Mouse (Mus musculus) intestine, embryonic 16.5 days (tissue): ENCODE results near the gene Zfp60. TPM values are rescaled to one million over a fixed set of nuclear protein-coding genes. Genes with fewer than 3 reads are reported as not detected.

ENCODE experiments used
- ATAC-seq: fragments of 200-750 bp; cut with Nextera tagmentation; 2 replicates; pipeline ENCODE4 v1.8.0; 2017; ENCODE audit warnings: moderate TSS enrichment, moderate library complexity
- H3K27ac ChIP-seq: fragments of 300-500 bp; sonication (generic); 2 replicates; pipeline ENCODE4 v1.5.1; 2014; ENCODE audit warnings: mild to moderate bottlenecking, low read length
- H3K27me3 ChIP-seq: fragments of 300-500 bp; sonication (generic); replicated peaks from 2 replicates; pipeline ENCODE4 v1.6.1; 2014; ENCODE audit warnings: low read length, control low read depth, mixed read lengths; ENCODE audit not compliant: control insufficient read depth, insufficient read depth
- H3K36me3 ChIP-seq: fragments of 300-500 bp; sonication (generic); 2 replicates; pipeline ENCODE4 v1.6.1; 2014; ENCODE audit warnings: low read length, control low read depth; ENCODE audit not compliant: control insufficient read depth, insufficient read depth
- H3K4me1 ChIP-seq: fragments of 300-500 bp; sonication (generic); 2 replicates; pipeline ENCODE4 v1.6.1; 2014; ENCODE audit warnings: low read length, control low read depth, mixed read lengths; ENCODE audit not compliant: control insufficient read depth, insufficient read depth
- H3K4me2 ChIP-seq: fragments of 300-500 bp; sonication (generic); 2 replicates; pipeline ENCODE4 v1.6.1; 2014; ENCODE audit warnings: low read depth, low read length, control low read depth
- H3K4me3 ChIP-seq: fragments of 300-500 bp; sonication (generic); 2 replicates; pipeline ENCODE4 v1.5.1; 2014; ENCODE audit warnings: mild to moderate bottlenecking, low read length
- H3K9ac ChIP-seq: fragments of 300-500 bp; sonication (generic); 2 replicates; pipeline ENCODE4 v1.6.1; 2014; ENCODE audit warnings: low read depth, low read length
- H3K9me3 ChIP-seq: fragments of 300-500 bp; sonication (generic); 2 replicates; pipeline ENCODE4 v1.6.1; 2016; ENCODE audit warnings: low read length, control low read depth; ENCODE audit not compliant: control insufficient read depth
- WGBS: fragments of 180-500 bp; shearing (Covaris S2); extraction: QIAGEN DNeasy Blood & Tissue Kit; methylation state at CpG from one replicate; pipeline ENCODE4 v1.1.7; 2014; 5-methylcytosine and 5-hydroxymethylcytosine counted together
- polyA plus RNA-seq: library from polyadenylated mRNA; unstranded; fragments of >200 nt; fragmentation: Nextera tagmentation; extraction: Ambion mirVana; gene quantifications from 2 replicates; pipeline ENCODE4 v1.2.1, GENCODE M21; 2015

Zfp60 gene
- polyA plus RNA-seq, 1 experiment from 2014 or later = 18.3 TPM

DNA sequence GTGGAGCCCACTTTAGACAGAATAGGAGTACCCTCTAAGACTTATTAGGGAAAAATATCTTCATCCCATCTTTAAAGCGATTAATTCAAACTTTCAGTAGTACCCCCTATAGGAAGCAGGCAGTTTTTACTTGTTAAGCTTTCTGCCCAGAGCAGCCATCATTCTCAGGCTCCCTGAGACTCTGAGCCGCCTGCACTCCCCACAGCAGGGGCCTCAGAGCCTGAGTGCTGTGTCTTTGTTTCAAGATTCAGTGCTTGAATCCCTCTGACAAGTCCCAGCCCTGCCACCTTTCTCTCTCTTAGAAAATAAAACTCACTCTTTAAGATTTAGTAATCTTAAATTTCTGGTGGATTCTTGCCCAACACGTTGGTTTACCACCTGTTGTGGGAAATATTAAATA is 34.5 kb upstream of the Zfp60 start:
- no peaks in the 10 kb centered on the region for H3K9me3 ChIP-seq
- H3K4me1 ChIP-seq = no peaks in the 10 kb centered on the region
- no peak overlapping the region for H3K27ac ChIP-seq
- no peak overlapping the region for H3K4me2 ChIP-seq
- no peak for ATAC-seq
- H3K36me3 ChIP-seq = no peaks in the 10 kb centered on the region
- H3K27me3 ChIP-seq = no peaks in the 10 kb centered on the region
- H3K9ac ChIP-seq = no peak overlapping the region
- H3K4me3 ChIP-seq = no peak overlapping the region
- WGBS = 48% methylated on average over 3 of the region's 3 CpGs

- Histone ChIP-seq H3K36me3 (no peaks in the 10 kb centered on the region), H3K9ac (no peak overlapping the region), H3K4me1 (no peaks in the 10 kb centered on the region), H3K9me3 (peaks cover 3% of the 10 kb centered on the region; the same call in 1 of the 2 replicates), H3K4me2 (no peak overlapping the region), H3K27me3 (no peaks in the 10 kb centered on the region), H3K27ac (no peak overlapping the region), H3K4me3 (no peak overlapping the region)
- ATAC-seq = no peak
- 82% methylated on average over 7 of the region's 7 CpGs for WGBS
Observed at GRCm38 (mm10) chr7:27710402-27710801, 20.8 kb upstream of the Zfp60 start.

DNA sequence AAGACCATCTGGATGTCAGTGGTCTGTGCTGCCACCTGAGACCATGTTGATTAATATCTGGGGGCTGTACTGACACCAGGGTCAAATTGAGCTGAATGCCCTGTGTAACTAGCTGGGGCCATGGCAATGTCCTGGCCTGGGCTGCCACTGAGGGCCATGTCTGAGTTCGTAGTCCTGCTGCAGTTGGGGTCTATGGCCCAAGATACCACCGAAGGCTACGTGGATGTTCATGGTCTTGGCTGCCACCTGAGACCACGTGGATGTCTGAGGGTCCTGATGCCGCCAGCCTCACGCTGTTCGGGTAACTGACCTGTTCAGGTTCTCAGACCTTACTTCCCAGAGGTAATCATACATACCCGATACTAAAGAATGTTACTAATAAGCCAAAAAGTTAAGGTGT is 9.2 kb upstream of the Zfp60 start:
- Histone ChIP-seq H3K9me3 (no peaks in the 10 kb centered on the region), H3K27me3 (no peaks in the 10 kb centered on the region), H3K4me1 (no peaks in the 10 kb centered on the region), H3K4me2 (no peak overlapping the region), H3K9ac (no peak overlapping the region), H3K36me3 (no peaks in the 10 kb centered on the region), H3K27ac (no peak overlapping the region), H3K4me3 (no peak overlapping the region)
- WGBS = 93% methylated on average over 8 of the region's 8 CpGs
- no peak for ATAC-seq

DNA sequence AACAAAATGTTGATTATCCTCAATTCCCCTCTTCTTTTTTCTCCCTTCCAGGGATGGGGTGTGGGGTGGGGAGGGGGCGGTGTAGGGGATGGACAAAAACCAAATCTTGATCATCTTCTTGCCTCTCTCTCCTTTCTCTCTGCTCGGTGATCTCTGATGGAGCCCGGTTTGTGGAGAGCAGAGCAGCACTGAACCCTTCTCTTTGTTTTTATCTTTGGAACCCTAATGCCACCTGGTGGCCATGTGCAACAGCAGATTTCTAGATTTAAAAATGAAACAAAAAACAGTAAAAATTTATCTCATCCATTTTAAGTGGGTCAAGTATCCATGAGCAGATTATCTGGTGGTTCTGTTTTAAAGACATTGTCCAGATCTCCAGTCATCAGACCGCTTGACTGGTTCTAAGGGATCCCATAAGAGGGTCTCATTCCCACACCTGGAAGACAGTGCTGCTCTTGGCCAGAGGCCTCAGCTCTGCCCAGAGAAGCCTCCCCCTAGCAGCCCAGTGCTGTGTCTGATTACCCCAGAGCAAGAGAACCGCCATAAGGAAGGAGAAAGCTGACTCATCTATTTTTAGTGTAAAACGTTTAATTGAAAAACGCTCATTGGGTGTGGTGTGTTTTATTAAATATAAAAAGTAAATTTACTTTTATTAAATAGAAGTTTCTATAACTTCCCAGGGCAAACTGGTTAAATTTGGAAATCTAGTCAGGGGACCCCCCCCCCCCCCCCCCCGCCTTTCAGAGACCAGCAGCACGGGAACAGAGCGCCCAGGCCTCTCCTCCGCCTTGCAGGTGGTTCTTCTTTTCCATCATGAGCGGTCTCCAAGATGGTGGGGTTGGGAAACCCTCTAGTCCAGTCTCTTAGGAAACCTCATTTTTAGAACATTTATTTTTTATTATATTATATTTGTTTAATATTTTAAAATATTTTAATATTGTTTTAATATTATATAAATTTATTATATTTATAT is 5.3 kb upstream of the Zfp60 start:
- H3K4me2 ChIP-seq = no peak overlapping the region
- no peaks in the 10 kb centered on the region for H3K9me3 ChIP-seq
- no peaks in the 10 kb centered on the region for H3K4me1 ChIP-seq
- H3K36me3 ChIP-seq = no peaks in the 10 kb centered on the region
- H3K27me3 ChIP-seq = no peaks in the 10 kb centered on the region
- WGBS = 39% methylated on average over 12 of the region's 12 CpGs
- H3K4me3 ChIP-seq = no peak overlapping the region
- ATAC-seq = peak; percentile 79
- no peak overlapping the region for H3K9ac ChIP-seq
- H3K27ac ChIP-seq = no peak overlapping the region

- Histone ChIP-seq H3K27me3 (no peaks in the 10 kb centered on the region), H3K9me3 (no peaks in the 10 kb centered on the region), H3K36me3 (no peaks in the 10 kb centered on the region), H3K9ac (no peak overlapping the region), H3K4me1 (peaks cover 2% of the 10 kb centered on the region; the same call in 1 of the 2 replicates), H3K4me2 (no peak overlapping the region), H3K4me3 (no peak overlapping the region), H3K27ac (no peak overlapping the region)
- no peak for ATAC-seq
- WGBS = 61% methylated on average over 2 of the region's 2 CpGs
Observed at GRCm38 (mm10) chr7:27727471-27727870, 3.7 kb upstream of the Zfp60 start.

DNA sequence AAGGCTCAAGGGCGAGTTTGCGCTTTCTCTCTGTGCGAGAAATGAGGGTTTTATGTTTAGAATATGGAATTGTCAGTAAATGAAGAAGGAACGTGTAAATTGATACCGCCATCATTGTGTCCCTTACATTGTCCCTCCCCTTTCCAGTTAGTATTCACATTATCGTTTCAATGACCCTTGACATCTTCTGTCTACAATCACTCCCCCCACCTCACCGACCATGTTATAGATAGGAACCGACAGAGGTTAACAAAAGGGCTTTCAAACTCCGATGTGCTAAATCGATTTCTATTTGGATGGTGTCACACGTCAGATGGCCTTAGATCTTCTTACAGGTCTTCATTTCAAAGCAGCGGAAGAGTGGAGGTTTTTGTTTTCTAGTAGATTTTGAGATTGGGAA is 757 bp downstream of the Zfp60 start:
- Histone ChIP-seq H3K4me1 (peaks cover 7% of the 10 kb centered on the region; the same call in 1 of the 2 replicates), H3K27ac (peak overlapping the region; percentile 94), H3K9ac (peak overlapping the region; percentile 84), H3K9me3 (no peaks in the 10 kb centered on the region), H3K4me3 (peak overlapping the region; percentile 80), H3K27me3 (no peaks in the 10 kb centered on the region), H3K36me3 (no peaks in the 10 kb centered on the region), H3K4me2 (peak overlapping the region; percentile 84)
- WGBS = 5% methylated on average over 12 of the region's 12 CpGs
- ATAC-seq = no peak

DNA sequence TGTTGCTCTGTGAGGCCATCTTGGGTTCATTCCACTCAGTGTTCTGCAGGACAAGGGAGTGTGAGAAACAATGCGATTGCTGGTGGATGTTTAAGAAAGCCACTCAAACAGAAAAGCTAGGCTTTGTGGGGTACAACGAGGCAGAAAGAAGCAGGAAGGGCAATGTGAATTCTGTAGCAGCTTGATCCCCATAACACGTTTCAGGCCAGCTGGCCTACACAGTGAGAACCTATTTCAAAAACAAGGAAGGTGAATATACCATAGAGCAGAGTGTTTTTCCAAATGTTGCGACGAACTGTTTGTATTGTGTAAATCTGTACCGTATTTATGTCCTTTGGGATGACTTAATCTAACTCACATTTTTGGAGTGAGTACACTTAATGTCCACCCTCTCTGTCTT is 1.3 kb downstream of the Zfp60 start:
- no peak overlapping the region for H3K27ac ChIP-seq

GRCm38 (mm10) chr7:27735457-27735856 is 4.3 kb downstream of the Zfp60 start:
- WGBS = 69% methylated on average over 5 of the region's 5 CpGs
- Histone ChIP-seq H3K4me2 (no peak overlapping the region), H3K27ac (no peak overlapping the region), H3K9ac (no peak overlapping the region), H3K4me1 (peaks cover 7% of the 10 kb centered on the region; the same call in 1 of the 2 replicates), H3K4me3 (no peak overlapping the region), H3K27me3 (no peaks in the 10 kb centered on the region), H3K36me3 (peaks cover 13% of the 10 kb centered on the region), H3K9me3 (no peaks in the 10 kb centered on the region)
- no peak for ATAC-seq

More for the DNA sequence above, 1.3 kb downstream of the Zfp60 start:
- Histone ChIP-seq H3K27me3 (no peaks in the 10 kb centered on the region), H3K9me3 (no peaks in the 10 kb centered on the region), H3K4me2 (peak overlapping the region; percentile 84), H3K36me3 (no peaks in the 10 kb centered on the region), H3K4me3 (peak overlapping the region; percentile 80), H3K9ac (peak overlapping the region; percentile 84), H3K4me1 (peaks cover 7% of the 10 kb centered on the region; the same call in 1 of the 2 replicates)
- WGBS = 80% methylated on average over 6 of the region's 6 CpGs
- ATAC-seq = no peak

DNA sequence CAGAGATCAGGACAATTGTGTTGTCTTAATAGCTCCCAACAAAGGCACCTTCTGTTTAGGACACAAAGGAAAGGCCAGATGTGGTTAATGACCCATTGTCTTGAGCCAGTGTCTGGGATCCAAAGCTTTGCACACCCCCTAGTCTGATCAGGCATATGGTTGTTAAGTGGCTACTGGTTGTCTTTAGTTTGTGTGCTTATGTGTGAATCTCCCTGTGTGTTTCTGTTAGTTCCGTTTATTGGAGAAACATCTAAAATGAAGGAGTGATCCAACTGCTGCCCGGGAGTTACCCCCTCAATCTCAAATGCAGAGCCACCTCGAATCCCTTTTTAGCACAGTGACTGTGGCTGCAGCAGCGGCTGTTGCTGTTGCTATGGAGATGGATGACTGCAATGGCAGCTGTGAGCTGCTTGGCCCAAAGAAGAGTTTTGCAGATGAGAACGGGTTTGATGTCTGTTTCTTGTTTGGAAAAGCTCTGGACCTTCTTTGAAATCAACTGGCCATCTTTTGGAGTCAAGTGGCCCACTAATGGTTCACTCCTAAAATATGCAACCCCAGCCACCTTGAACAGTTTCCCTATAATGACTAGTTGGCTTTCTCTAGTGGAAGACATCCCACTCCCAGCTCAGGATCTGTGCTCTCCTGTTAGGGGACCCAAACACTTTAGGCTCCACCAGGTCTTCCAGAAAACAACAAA is 25.3 kb downstream of the Zfp60 start:
- Histone ChIP-seq H3K4me1 (no peaks in the 10 kb centered on the region), H3K27me3 (no peaks in the 10 kb centered on the region), H3K9me3 (no peaks in the 10 kb centered on the region), H3K4me3 (no peak overlapping the region), H3K9ac (no peak overlapping the region), H3K36me3 (no peaks in the 10 kb centered on the region; the same call in 1 of the 2 replicates), H3K27ac (no peak overlapping the region), H3K4me2 (no peak overlapping the region)
- 37% methylated on average over 5 of the region's 5 CpGs for WGBS
- no peak for ATAC-seq
